In the genomic region with DNA sequence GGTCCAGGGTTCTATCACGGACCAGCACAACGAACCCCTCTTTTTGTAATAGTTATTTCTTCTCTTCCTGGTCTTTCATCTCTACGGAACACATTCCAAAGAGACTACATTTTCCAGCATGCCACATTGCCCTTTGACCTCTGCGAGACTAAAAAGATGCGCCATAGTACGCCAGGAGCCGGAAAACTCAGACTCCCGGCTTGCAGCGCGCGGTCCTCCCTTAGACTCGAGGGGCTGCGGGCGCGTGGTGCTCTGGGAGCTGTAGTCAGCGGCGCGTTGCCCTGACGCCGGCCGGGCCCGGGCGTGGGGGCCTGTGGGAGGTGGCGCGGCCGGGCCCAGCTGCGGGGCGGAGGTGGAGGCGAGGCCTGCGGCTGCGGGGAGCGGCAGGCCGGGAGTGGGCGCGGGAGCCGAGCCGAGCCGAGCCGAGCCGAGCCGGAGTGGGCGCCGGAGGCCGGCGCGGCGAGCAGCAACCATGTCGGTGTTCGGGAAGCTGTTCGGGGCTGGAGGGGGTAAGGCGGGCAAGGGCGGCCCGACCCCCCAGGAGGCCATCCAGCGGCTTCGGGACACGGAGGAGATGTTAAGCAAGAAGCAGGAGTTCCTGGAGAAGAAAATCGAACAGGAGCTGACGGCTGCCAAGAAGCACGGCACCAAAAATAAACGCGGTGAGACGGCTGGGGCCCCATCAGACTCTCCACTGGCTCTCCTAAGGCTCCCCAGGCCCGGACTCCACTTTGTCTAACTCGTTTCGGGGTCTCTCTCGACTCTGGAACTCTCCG, we compare ENCODE assay signal across 8 mouse cellular contexts. TPM values are rescaled to one million over a fixed set of nuclear protein-coding genes. Genes with fewer than 3 reads are reported as not detected.
A peak's percentile ranks its signal among the peaks of the same experiment; 100 is the strongest.
DNase-seq lines count a peak whose midpoint lies in the region; ATAC-seq and TF ChIP-seq lines count a peak whose summit lies in the region.

No protein-coding gene starts in this region.

- peak overlapping the region; percentile 57 for H3K4me2 ChIP-seq in embryonic facial prominence, embryonic 15.5 days (replicated peaks)
- peak overlapping the region; percentile 63 for H3K4me2 ChIP-seq in limb, embryonic 14.5 days (replicated peaks; ENCODE audit: low read depth, low read length, severe bottlenecking)
- H3K4me2 ChIP-seq in midbrain, postnatal 0 days (ENCODE audit: low read depth, low read length, poor library complexity, severe bottlenecking), result peak overlapping the region; percentile 90

- DNase-seq in 416B (ENCODE audit: low read depth), result peak; percentile 98
- peak; percentile 98 for DNase-seq in heart, adult 8-10 months (ENCODE audit: low spot score)
- peak; percentile 99 for DNase-seq in kidney, adult 9 months
- DNase-seq in limb, embryonic 14.5 days (ENCODE audit: low spot score), result peak; percentile 98
- peak; percentile 99 for DNase-seq in midbrain, postnatal 0 days (ENCODE audit: low spot score)
- peak; percentile 91 to 94 for DNase-seq in spleen, postnatal 14 days (ENCODE audit: low spot score in 2 of 2)

- peak overlapping the region; percentile 76 for H3K4me3 ChIP-seq in bone marrow, adult 2 months (replicated peaks; ENCODE audit: control insufficient read depth, low read depth, low read length)
- peak overlapping the region; percentile 92 for H3K4me3 ChIP-seq in embryonic facial prominence, embryonic 15.5 days (replicated peaks)
- peak overlapping the region; percentile 70 for H3K4me3 ChIP-seq in limb, embryonic 14.5 days (replicated peaks; ENCODE audit: low read length)
- peak overlapping the region; percentile 90 for H3K4me3 ChIP-seq in midbrain, postnatal 0 days (ENCODE audit: low read depth, low read length)

- peak overlapping the region; percentile 82 for H3K27ac ChIP-seq in bone marrow, adult 2 months (ENCODE audit: control insufficient read depth, insufficient read depth, low read depth, low read length, poor library complexity)
- peak overlapping the region; percentile 94 for H3K27ac ChIP-seq in embryonic facial prominence, embryonic 15.5 days (replicated peaks)
- peak overlapping the region; percentile 85 for H3K27ac ChIP-seq in limb, embryonic 14.5 days (replicated peaks; ENCODE audit: low read depth, low read length)
- H3K27ac ChIP-seq in midbrain, postnatal 0 days (ENCODE audit: low read depth, low read length), result peak overlapping the region; percentile 75

- peak; percentile 99 for ATAC-seq in embryonic facial prominence, embryonic 15.5 days (ENCODE audit: insufficient number of reproducible peaks, low FRiP score, low TSS enrichment, low read depth)
- ATAC-seq in limb, embryonic 14.5 days (ENCODE audit: low FRiP score, low read depth), result peak; percentile 99
- ATAC-seq in midbrain, postnatal 0 days (ENCODE audit: low FRiP score), result peak; percentile 99

- peak overlapping the region; percentile 93 for H3K9ac ChIP-seq in embryonic facial prominence, embryonic 15.5 days
- H3K9ac ChIP-seq in limb, embryonic 14.5 days (ENCODE audit: low read depth, low read length, severe bottlenecking), result peak overlapping the region; percentile 88
- H3K9ac ChIP-seq in midbrain, postnatal 0 days (replicated peaks; ENCODE audit: low read length, poor library complexity, severe bottlenecking), result peak overlapping the region; percentile 83

- H3K9me3 ChIP-seq in embryonic facial prominence, embryonic 15.5 days (replicated peaks), result no peaks in the 10 kb centered on the region
- H3K9me3 ChIP-seq in limb, embryonic 14.5 days (ENCODE audit: control insufficient read depth, low read length), result no peaks in the 10 kb centered on the region
- H3K9me3 ChIP-seq in midbrain, postnatal 0 days (ENCODE audit: low read length), result no peaks in the 10 kb centered on the region

- under 1% methylated on average over 67 of the region's 67 CpGs for WGBS in bone marrow, adult 2 months
- WGBS in embryonic facial prominence, embryonic 15.5 days, result under 1% methylated on average over 67 of the region's 67 CpGs
- WGBS in limb, embryonic 14.5 days, result under 1% methylated on average over 64 of the region's 67 CpGs
- WGBS in midbrain, postnatal 0 days, result under 1% methylated on average over 64 of the region's 67 CpGs

- no peaks in the 10 kb centered on the region; the same call in 1 of the 2 replicates for H3K4me1 ChIP-seq in bone marrow, adult 2 months (ENCODE audit: control insufficient read depth, insufficient read depth, low read length)
- H3K4me1 ChIP-seq in embryonic facial prominence, embryonic 15.5 days, result peaks cover 19% of the 10 kb centered on the region
- peaks cover 17% of the 10 kb centered on the region for H3K4me1 ChIP-seq in limb, embryonic 14.5 days (ENCODE audit: control insufficient read depth, insufficient read depth, low read length)
- peaks cover 16% of the 10 kb centered on the region for H3K4me1 ChIP-seq in midbrain, postnatal 0 days (ENCODE audit: insufficient read depth, low read length)

- peak; percentile 57; the same call in 1 of the 2 replicates for TF ChIP-seq POLR2A in bone marrow, adult 2 months (IDR thresholded peaks at IDR 0.05; ENCODE audit: borderline replicate concordance, control insufficient read depth, low read depth, low read length)
- TF ChIP-seq POLR2A in limb, embryonic 14.5 days (IDR thresholded peaks at IDR 0.05; ENCODE audit: borderline replicate concordance, extremely low read depth, insufficient read depth, insufficient read length), result peak; percentile 62; the same call in 1 of the 2 replicates

- TF ChIP-seq CTCF in bone marrow, adult 2 months (IDR thresholded peaks at IDR 0.05; ENCODE audit: control insufficient read depth, insufficient read depth, low read length), result no peak
- TF ChIP-seq CTCF in midbrain, postnatal 0 days (IDR thresholded peaks at IDR 0.05), result no peak

- no peaks in the 10 kb centered on the region for H3K27me3 ChIP-seq in embryonic facial prominence, embryonic 15.5 days
- no peaks in the 10 kb centered on the region for H3K27me3 ChIP-seq in limb, embryonic 14.5 days (ENCODE audit: control insufficient read depth, insufficient read depth, low read length)
- no peaks in the 10 kb centered on the region for H3K27me3 ChIP-seq in midbrain, postnatal 0 days (ENCODE audit: insufficient read depth, low read length)

- H3K36me3 ChIP-seq in embryonic facial prominence, embryonic 15.5 days, result peaks cover 17% of the 10 kb centered on the region
- peaks cover 10% of the 10 kb centered on the region; the same call in 1 of the 2 replicates for H3K36me3 ChIP-seq in limb, embryonic 14.5 days (ENCODE audit: control insufficient read depth, insufficient read depth, low read length)
- H3K36me3 ChIP-seq in midbrain, postnatal 0 days (ENCODE audit: insufficient read depth, low read length), result no peaks in the 10 kb centered on the region; the same call in none of the 2 replicates

RNA-seq across cellular contexts. Expression of gene Chmp4b, which starts 5.4 kb away (rescaled TPM):
- polyA plus RNA-seq in bone marrow, adult 2 months (2011; ENCODE audit: insufficient read depth, insufficient read length, low replicate concordance, missing spikeins), result 132 and 162 TPM in 2 replicates
- polyA plus RNA-seq in embryonic facial prominence, embryonic 15.5 days (2015; fragmentation: Nextera tagmentation; extraction: Ambion mirVana), result 38.1 and 47.7 TPM in 2 replicates
- 100 to 1,000 TPM; 119 to 132 (median 124) TPM for total RNA-seq in heart, adult 8-10 months (2022)
- polyA plus RNA-seq in limb, embryonic 14.5 days (2012; rRNA removed), result 177 and 206 TPM in 2 replicates
- polyA plus RNA-seq in limb, embryonic 14.5 days (2014; fragmentation: Nextera tagmentation; extraction: Ambion mirVana), result 20.7 and 20.9 TPM in 2 replicates
- total RNA-seq in midbrain, postnatal 0 days (2014; rRNA removed), result 152 and 156 TPM in 2 replicates
- 28.1 and 31.7 TPM in 2 replicates for polyA plus RNA-seq in midbrain, postnatal 0 days (2015; fragmentation: Nextera tagmentation; extraction: Ambion mirVana)

RNA-seq across cellular contexts. Expression of gene 4930519P11Rik, which starts 43.7 kb away (rescaled TPM):
- polyA plus RNA-seq in bone marrow, adult 2 months (2011; ENCODE audit: insufficient read depth, insufficient read length, low replicate concordance, missing spikeins), result not detected in 2 replicates
- polyA plus RNA-seq in embryonic facial prominence, embryonic 15.5 days (2015; fragmentation: Nextera tagmentation; extraction: Ambion mirVana), result 0.49 TPM in 1 of 2 replicates, not detected in the other
- not detected for total RNA-seq in heart, adult 8-10 months (2022)
- 0.16 and 0.58 TPM in 2 replicates for polyA plus RNA-seq in limb, embryonic 14.5 days (2012; rRNA removed)
- 0.46 TPM in 1 of 2 replicates, not detected in the other for polyA plus RNA-seq in limb, embryonic 14.5 days (2014; fragmentation: Nextera tagmentation; extraction: Ambion mirVana)
- total RNA-seq in midbrain, postnatal 0 days (2014; rRNA removed), result not detected in 2 replicates
- 0.35 TPM in 1 of 2 replicates, not detected in the other for polyA plus RNA-seq in midbrain, postnatal 0 days (2015; fragmentation: Nextera tagmentation; extraction: Ambion mirVana)

RNA-seq across cellular contexts. Expression of gene Zfp341, which starts 43.8 kb away (rescaled TPM):
- polyA plus RNA-seq in bone marrow, adult 2 months (2011; ENCODE audit: insufficient read depth, insufficient read length, low replicate concordance, missing spikeins), result 1.8 and 2.6 TPM in 2 replicates
- 1.6 and 2.0 TPM in 2 replicates for polyA plus RNA-seq in embryonic facial prominence, embryonic 15.5 days (2015; fragmentation: Nextera tagmentation; extraction: Ambion mirVana)
- 1 to 10 TPM; 2.4 to 4.3 (median 2.7) TPM for total RNA-seq in heart, adult 8-10 months (2022)
- polyA plus RNA-seq in limb, embryonic 14.5 days (2012; rRNA removed), result 7.1 and 8.9 TPM in 2 replicates
- polyA plus RNA-seq in limb, embryonic 14.5 days (2014; fragmentation: Nextera tagmentation; extraction: Ambion mirVana), result 0.98 and 1.1 TPM in 2 replicates
- 7.7 and 10.4 TPM in 2 replicates for total RNA-seq in midbrain, postnatal 0 days (2014; rRNA removed)
- 1.2 and 1.5 TPM in 2 replicates for polyA plus RNA-seq in midbrain, postnatal 0 days (2015; fragmentation: Nextera tagmentation; extraction: Ambion mirVana)

RNA-seq across cellular contexts. Expression of gene Pxmp4, which starts 53.4 kb away (rescaled TPM):
- 11.3 and 12.1 TPM in 2 replicates for polyA plus RNA-seq in bone marrow, adult 2 months (2011; ENCODE audit: insufficient read depth, insufficient read length, low replicate concordance, missing spikeins)
- 30.5 and 33.1 TPM in 2 replicates for polyA plus RNA-seq in embryonic facial prominence, embryonic 15.5 days (2015; fragmentation: Nextera tagmentation; extraction: Ambion mirVana)
- 10 to 100 TPM; 25.0 to 31.0 (median 27.2) TPM for total RNA-seq in heart, adult 8-10 months (2022)
- polyA plus RNA-seq in limb, embryonic 14.5 days (2012; rRNA removed), result 20.6 and 21.2 TPM in 2 replicates
- polyA plus RNA-seq in limb, embryonic 14.5 days (2014; fragmentation: Nextera tagmentation; extraction: Ambion mirVana), result 27.0 and 27.6 TPM in 2 replicates
- total RNA-seq in midbrain, postnatal 0 days (2014; rRNA removed), result 16.1 and 21.6 TPM in 2 replicates
- polyA plus RNA-seq in midbrain, postnatal 0 days (2015; fragmentation: Nextera tagmentation; extraction: Ambion mirVana), result 17.8 and 21.1 TPM in 2 replicates

Comparison
In these comparisons a context has a peak if more than half of its experiments do, and no peak if none do; other contexts are left out.
1. Peak in every context shown above with its lines: DNase-seq, ATAC-seq, H3K4me3 ChIP-seq and H3K27ac ChIP-seq.